Mouse (Mus musculus) heart, adult 9 months (tissue): ENCODE data around the gene 4930572O03Rik.
"Not testable (repeated sequence)": the region's sequence is repeated elsewhere in the genome, so short reads cannot be mapped to it uniquely, and the experiment has no call there.

ENCODE experiments used
- DNase-seq, 2 experiments: peaks; one replicate each; pipeline ENCODE4 v3.0.0; 2022; ENCODE audit warnings: low spot score in 2 of 2

The 4930572O03Rik gene

GRCm38 (mm10) chr5:15656959-15657358 lies at the start of gene 4930572O03Rik:
4930572O03Rik (minus strand) TSS chr5:15657059.
- DNase-seq: not testable (repeated sequence)

DNA sequence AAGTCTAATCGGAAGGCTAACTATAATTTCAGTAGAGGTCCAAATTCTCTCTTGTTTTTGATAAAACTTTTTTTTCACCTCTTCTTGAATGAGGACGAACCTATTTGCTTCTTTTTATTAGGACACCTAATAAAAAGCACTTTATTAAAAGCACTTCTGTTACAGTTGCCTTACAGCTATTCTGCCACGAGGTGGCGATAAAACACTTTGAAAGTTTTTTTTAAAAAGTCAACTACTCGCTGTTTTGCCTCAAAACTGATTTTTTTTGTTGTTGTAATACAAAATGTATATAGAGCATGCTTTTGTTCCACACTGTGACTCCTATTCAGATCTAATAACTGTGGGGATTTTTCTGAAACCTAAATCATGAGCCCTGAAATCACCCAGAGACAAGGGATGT lies 46.0 kb upstream of the 4930572O03Rik start:
- DNase-seq: not testable (repeated sequence)

DNA sequence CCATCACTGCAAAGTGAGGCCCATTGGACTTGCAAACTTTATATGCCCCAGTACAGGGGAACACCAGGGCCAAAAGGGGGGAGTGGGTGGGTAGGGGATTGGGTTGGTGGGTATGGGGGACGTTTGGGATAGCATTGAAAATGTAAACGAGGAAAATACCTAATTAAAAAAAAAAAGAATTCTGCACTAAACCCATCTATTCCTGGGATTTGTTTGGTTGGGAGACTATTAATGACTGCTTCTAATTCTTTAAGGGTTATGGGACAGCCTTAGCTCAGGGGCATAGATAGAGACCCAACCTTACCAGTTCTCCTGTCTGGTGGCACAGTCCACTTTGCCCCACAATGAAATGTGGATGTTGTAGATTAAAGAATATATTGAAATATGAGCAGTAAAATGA lies 40.9 kb upstream of the 4930572O03Rik start:
- not testable (repeated sequence) for DNase-seq

DNA sequence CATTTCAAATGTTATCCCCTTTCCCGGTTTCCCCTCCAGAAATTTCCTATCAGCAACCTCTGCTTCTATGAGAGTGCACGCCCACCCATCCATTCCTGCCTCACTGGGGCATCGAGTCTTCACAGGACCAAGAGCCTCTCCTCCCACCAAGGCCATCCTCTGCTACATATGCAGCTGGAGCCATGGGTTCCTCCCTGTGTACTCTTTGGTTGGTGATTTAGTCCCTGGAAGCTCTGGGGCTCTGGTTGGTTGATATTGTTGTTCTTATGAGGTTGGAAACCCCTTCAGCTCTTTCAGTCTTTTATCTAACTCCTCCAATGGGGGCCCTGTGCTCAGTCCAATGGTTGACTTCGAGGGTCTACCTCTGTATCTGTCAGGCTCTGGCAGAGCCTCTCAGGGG lies 35.0 kb upstream of the 4930572O03Rik start:
- not testable (repeated sequence) for DNase-seq

- DNase-seq: not testable (repeated sequence)
Observed at GRCm38 (mm10) chr5:15690822-15691221, 34.0 kb upstream of the 4930572O03Rik start.

DNA sequence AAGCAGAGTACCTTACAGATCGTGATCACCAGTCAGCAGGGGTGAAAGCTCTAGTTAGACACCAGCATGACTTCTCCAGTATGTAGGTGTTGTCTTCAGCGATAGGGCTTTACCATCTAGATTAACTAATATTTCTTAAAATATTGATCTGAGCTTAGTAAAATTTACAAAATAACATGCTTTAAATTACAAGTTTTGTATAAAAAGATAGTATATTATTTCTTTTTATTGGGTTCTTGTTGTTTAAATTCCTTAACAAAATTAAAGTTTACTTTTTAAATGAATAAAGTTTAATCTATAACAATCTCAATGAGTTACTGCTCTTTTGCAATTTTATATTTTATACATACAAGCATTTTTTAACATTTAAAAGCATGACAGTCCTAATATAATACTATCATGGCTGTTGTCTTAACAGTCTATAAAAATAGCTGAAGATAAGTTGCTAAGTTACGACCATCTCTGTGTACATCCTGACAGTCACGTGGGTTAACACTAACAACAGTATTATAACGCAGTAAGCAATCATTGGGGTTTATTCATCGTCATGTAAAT lies 32.9 kb upstream of the 4930572O03Rik start:
- not testable (repeated sequence) for DNase-seq

GRCm38 (mm10) chr5:15688874-15689658 lies 32.2 kb upstream of the 4930572O03Rik start:
- DNase-seq: not testable (repeated sequence)

DNA sequence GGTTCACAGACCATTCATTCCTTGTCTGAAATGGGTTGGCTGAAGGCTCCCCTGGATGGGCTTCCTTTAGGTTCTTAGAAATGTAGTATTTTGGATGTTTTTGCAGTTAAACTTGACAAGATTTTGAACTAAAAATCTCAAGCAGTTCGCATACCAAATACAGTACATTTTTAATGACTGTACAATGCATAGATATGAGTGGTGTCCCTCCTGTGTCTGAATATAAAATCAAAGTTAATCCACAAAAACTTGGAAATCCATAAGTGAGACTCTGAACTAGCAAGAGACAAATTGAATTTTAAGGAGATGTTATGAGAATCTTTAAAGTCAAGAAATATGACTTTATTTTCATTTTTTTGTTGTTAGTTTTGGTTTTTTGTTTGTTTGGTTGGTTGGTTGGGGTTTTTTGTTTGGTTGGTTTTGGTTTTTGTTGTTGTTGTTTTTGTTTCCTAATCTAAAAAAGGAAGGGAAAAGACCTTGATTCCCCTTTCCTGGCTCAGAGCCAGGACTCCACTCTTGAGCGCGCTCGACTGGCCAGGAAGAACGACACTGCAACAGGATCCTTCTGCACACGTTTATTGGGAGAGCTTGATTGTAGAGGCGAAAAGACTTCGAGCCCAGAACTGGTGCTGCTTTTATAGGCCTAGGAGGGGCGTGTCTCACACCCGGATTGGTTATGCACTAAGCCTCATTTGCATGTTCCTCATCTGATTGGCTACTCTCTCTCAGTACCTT lies 24.6 kb upstream of the 4930572O03Rik start:
- DNase-seq: not testable (repeated sequence)

DNA sequence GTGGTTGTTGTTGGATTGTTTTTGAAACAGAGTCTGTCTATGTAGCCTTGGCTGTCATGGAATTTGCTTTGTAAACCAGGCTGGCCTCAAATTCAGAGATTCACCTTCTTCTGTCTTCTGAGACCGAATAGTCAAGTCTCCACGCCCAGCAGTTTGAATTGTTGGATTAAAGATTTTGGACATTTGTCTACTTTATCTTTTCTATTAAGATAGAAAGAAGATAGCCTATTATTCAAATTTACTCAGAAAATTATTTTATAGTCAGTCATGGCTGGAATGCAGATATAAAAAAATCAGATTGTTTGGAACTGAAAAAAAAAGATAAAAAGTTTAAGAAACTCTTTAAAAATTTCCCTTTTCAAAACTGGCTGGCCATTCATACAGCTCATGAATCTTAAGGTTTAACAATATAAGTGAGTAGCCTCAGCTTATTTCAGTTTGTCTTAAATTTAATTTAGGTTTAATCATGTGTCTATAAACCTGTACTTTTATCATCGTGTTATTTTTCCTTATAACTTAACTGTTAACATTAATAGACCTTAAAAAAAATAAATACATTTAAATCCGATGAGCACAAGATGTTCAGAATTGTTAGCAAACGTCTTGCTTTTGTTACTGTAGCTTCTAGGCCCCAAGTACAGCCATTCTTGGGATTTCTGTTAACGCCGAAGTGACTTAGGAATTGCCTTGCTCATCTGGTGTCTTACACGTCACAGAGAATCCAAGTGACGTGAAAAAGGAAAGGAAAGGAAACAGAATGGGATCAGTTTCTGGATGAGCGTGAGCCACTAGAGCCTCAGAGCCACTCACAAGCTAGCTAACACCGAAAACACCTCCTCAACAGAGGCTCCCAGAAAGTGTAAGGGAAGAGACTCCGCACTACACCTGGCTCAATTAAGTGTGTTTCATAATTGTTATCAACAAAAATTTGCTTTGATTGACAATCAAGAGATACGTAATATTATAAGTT lies 23.4 kb upstream of the 4930572O03Rik start:
- not testable (repeated sequence) for DNase-seq

GRCm38 (mm10) chr5:15678907-15679306 lies 22.0 kb upstream of the 4930572O03Rik start:
- not testable (repeated sequence) for DNase-seq

- DNase-seq: not testable (repeated sequence)
Observed at GRCm38 (mm10) chr5:15677750-15678149, 20.9 kb upstream of the 4930572O03Rik start.

DNA sequence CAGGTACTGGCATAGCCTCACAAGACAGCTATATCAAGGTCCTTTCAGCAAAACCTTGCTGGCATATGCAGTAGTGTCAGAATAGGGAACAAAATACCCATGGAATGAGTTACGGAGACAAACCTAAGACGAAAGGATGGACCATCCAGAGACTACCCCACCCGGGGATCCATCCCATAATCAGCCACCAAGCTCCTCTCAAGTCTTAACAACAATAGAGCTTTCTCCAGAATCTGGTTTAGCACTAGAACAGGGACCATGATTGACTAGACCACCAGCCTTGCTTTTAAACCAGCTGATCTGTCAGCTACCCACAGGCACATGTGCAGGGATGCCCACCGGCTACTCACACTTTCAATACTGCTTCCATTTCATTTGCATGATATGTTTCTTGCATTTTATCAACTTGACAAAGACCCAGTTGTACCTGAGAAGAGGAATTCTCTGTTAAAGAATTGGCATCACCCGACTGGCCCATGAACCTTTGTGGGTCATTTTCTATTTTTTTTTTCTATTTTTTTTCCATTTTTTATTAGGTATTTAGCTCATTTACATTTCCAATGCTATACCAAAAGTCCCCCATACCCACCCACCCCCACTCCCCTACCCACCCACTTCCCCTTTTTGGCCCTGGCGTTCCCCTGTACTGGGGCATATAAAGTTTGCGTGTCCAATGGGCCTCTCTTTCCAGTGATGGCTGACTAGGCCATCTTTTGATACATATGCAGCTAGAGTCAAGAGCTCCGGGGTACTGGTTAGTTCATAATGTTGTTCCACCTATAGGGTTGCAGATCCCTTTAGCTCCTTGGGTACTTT lies 17.8 kb upstream of the 4930572O03Rik start:
- not testable (repeated sequence) for DNase-seq

- not testable (repeated sequence) for DNase-seq
Observed at GRCm38 (mm10) chr5:15673989-15674388, 17.1 kb upstream of the 4930572O03Rik start.

GRCm38 (mm10) chr5:15670789-15671188 lies 13.9 kb upstream of the 4930572O03Rik start:
- DNase-seq: not testable (repeated sequence)

DNA sequence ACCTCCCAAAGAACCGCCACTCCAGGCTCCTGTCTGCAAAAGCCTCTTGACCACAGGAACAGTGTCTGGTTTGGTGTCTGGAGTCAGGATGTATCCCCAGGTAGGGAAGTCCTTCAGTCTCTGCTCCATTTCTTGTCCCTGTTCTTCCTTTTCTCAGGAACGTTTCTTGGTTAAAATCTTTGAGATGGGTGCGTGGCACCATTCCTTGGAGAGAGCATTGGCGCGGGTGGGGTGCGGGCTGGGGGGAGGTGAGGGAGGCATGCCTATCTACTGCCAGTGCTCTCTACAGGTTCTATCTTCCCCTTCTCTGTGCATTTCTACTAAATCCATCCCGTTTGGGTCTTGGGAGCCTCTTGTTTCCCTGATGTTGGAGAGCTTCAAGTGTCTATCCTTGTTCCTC lies 7.0 kb upstream of the 4930572O03Rik start:
- not testable (repeated sequence) for DNase-seq

DNA sequence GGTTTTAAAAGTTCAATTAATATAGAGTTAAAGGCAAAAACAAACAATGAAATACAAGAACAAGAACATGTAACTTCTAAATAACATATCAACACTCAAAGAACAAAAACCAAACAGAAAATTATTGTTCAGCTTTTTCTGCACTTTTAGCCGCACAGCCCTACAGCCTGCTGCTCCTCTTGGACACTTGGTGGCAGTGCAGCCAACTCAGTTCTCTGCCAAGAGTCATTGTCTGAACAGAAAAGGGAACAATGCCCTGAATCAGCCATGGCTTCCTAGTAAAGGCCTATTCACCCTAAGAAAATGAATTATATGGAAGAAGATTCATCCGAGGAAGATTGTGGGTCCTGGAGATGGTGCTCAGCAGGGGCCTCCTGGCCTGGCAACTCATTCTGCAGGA lies 4.5 kb downstream of the 4930572O03Rik start:
- not testable (repeated sequence) for DNase-seq

GRCm38 (mm10) chr5:15645707-15646106 lies 11.2 kb downstream of the 4930572O03Rik start:
- not testable (repeated sequence) for DNase-seq

- DNase-seq: not testable (repeated sequence)
Observed at GRCm38 (mm10) chr5:15637637-15638036, 19.2 kb downstream of the 4930572O03Rik start.

GRCm38 (mm10) chr5:15630068-15630467 lies 26.8 kb downstream of the 4930572O03Rik start:
- not testable (repeated sequence) for DNase-seq

GRCm38 (mm10) chr5:15628136-15628535 lies 28.7 kb downstream of the 4930572O03Rik start:
- not testable (repeated sequence) for DNase-seq
